Mouse (Mus musculus): ENCODE data around the gene Myh15. TPM values are rescaled to one million over a fixed set of nuclear protein-coding genes. Genes with fewer than 3 reads are reported as not detected.

Myh15 gene
- polyA plus RNA-seq, 1 experiment from 2014 or later = 0.23 TPM

GRCm38 (mm10) chr16:49128015-49128414, 70.7 kb downstream of the Myh15 start:
- H3K9ac ChIP-seq (ENCODE audit: low read length) = no peak overlapping the region
- no peak for DNase-seq (ENCODE audit: low spot score)
- H3K27me3 ChIP-seq (ENCODE audit: control insufficient read depth, insufficient read depth, low read length) = no peaks in the 10 kb centered on the region
- H3K36me3 ChIP-seq (ENCODE audit: control insufficient read depth, insufficient read depth, low read length) = no peaks in the 10 kb centered on the region
- no peak for ATAC-seq (ENCODE audit: insufficient number of reproducible peaks, low FRiP score, low TSS enrichment, low read depth)
- no peak overlapping the region for H3K4me2 ChIP-seq (ENCODE audit: low read depth, severe bottlenecking)
- no peaks in the 10 kb centered on the region for H3K9me3 ChIP-seq (ENCODE audit: control insufficient read depth, low read length)
- H3K4me1 ChIP-seq (ENCODE audit: control insufficient read depth, insufficient read depth, low read length) = no peaks in the 10 kb centered on the region
- H3K27ac ChIP-seq (replicated peaks; ENCODE audit: low read depth, low read length) = no peak overlapping the region
- 7% methylated on average over 1 of the region's 1 CpGs for WGBS
- no peak overlapping the region for H3K4me3 ChIP-seq (ENCODE audit: low read depth, low read length)

- Histone ChIP-seq H3K4me2 (ENCODE audit: low read depth, severe bottlenecking) (no peak overlapping the region), H3K27ac (replicated peaks; ENCODE audit: low read depth, low read length) (no peak overlapping the region), H3K27me3 (ENCODE audit: control insufficient read depth, insufficient read depth, low read length) (no peaks in the 10 kb centered on the region), H3K4me3 (ENCODE audit: low read depth, low read length) (no peak overlapping the region), H3K9ac (ENCODE audit: low read length) (no peak overlapping the region), H3K4me1 (ENCODE audit: control insufficient read depth, insufficient read depth, low read length) (no peaks in the 10 kb centered on the region), H3K9me3 (ENCODE audit: control insufficient read depth, low read length) (no peaks in the 10 kb centered on the region), H3K36me3 (ENCODE audit: control insufficient read depth, insufficient read depth, low read length) (no peaks in the 10 kb centered on the region)
- no peak for ATAC-seq (ENCODE audit: insufficient number of reproducible peaks, low FRiP score, low TSS enrichment, low read depth)
- no peak for DNase-seq (ENCODE audit: low spot score)
- 64% methylated on average over 2 of the region's 2 CpGs for WGBS
These were observed 98.9 kb downstream of the Myh15 start for GRCm38 (mm10) chr16:49156193-49156592.

GRCm38 (mm10) chr16:49164349-49165137, 107.3 kb downstream of the Myh15 start:
- Histone ChIP-seq H3K4me1 (ENCODE audit: control insufficient read depth, insufficient read depth, low read length) (no peaks in the 10 kb centered on the region), H3K36me3 (ENCODE audit: control insufficient read depth, insufficient read depth, low read length) (no peaks in the 10 kb centered on the region), H3K27me3 (ENCODE audit: control insufficient read depth, insufficient read depth, low read length) (no peaks in the 10 kb centered on the region), H3K9ac (ENCODE audit: low read length) (no peak overlapping the region), H3K4me2 (ENCODE audit: low read depth, severe bottlenecking) (no peak overlapping the region), H3K9me3 (ENCODE audit: control insufficient read depth, low read length) (no peaks in the 10 kb centered on the region), H3K27ac (replicated peaks; ENCODE audit: low read depth, low read length) (no peak overlapping the region), H3K4me3 (ENCODE audit: low read depth, low read length) (no peak overlapping the region)
- peak; percentile 84; the same call in 1 of the 2 replicates for ATAC-seq (ENCODE audit: insufficient number of reproducible peaks, low FRiP score, low TSS enrichment, low read depth)
- peak; percentile 80 for DNase-seq (ENCODE audit: low spot score)
- WGBS = 35% methylated on average over 7 of the region's 7 CpGs

- ATAC-seq (ENCODE audit: insufficient number of reproducible peaks, low FRiP score, low TSS enrichment, low read depth) (no peak), DNase-seq (ENCODE audit: low spot score) (no peak)
- Histone ChIP-seq H3K4me1 (ENCODE audit: control insufficient read depth, insufficient read depth, low read length) (no peaks in the 10 kb centered on the region), H3K27me3 (ENCODE audit: control insufficient read depth, insufficient read depth, low read length) (no peaks in the 10 kb centered on the region), H3K9me3 (ENCODE audit: control insufficient read depth, low read length) (no peaks in the 10 kb centered on the region), H3K4me3 (ENCODE audit: low read depth, low read length) (no peak overlapping the region), H3K4me2 (ENCODE audit: low read depth, severe bottlenecking) (no peak overlapping the region), H3K9ac (ENCODE audit: low read length) (no peak overlapping the region), H3K27ac (replicated peaks; ENCODE audit: low read depth, low read length) (no peak overlapping the region), H3K36me3 (ENCODE audit: control insufficient read depth, insufficient read depth, low read length) (no peaks in the 10 kb centered on the region)
- WGBS = 88% methylated on average over 11 of the region's 11 CpGs
These were observed 108.4 kb downstream of the Myh15 start for GRCm38 (mm10) chr16:49165728-49166127.

GRCm38 (mm10) chr16:49167325-49167724, 110.0 kb downstream of the Myh15 start:
- Histone ChIP-seq H3K27me3 (ENCODE audit: control insufficient read depth, insufficient read depth, low read length) (no peaks in the 10 kb centered on the region), H3K27ac (replicated peaks; ENCODE audit: low read depth, low read length) (no peak overlapping the region), H3K4me2 (ENCODE audit: low read depth, severe bottlenecking) (no peak overlapping the region), H3K9me3 (ENCODE audit: control insufficient read depth, low read length) (no peaks in the 10 kb centered on the region), H3K36me3 (ENCODE audit: control insufficient read depth, insufficient read depth, low read length) (no peaks in the 10 kb centered on the region), H3K4me3 (ENCODE audit: low read depth, low read length) (no peak overlapping the region), H3K4me1 (ENCODE audit: control insufficient read depth, insufficient read depth, low read length) (no peaks in the 10 kb centered on the region), H3K9ac (ENCODE audit: low read length) (no peak overlapping the region)
- DNase-seq (ENCODE audit: low spot score) = no peak
- no peak for ATAC-seq (ENCODE audit: insufficient number of reproducible peaks, low FRiP score, low TSS enrichment, low read depth)
- 92% methylated on average over 12 of the region's 12 CpGs for WGBS

- H3K9me3 ChIP-seq (ENCODE audit: control insufficient read depth, low read length) = no peaks in the 10 kb centered on the region
- ATAC-seq (ENCODE audit: insufficient number of reproducible peaks, low FRiP score, low TSS enrichment, low read depth) = no peak
- H3K27me3 ChIP-seq (ENCODE audit: control insufficient read depth, insufficient read depth, low read length) = no peaks in the 10 kb centered on the region
- H3K36me3 ChIP-seq (ENCODE audit: control insufficient read depth, insufficient read depth, low read length) = no peaks in the 10 kb centered on the region
- no peak overlapping the region for H3K4me3 ChIP-seq (ENCODE audit: low read depth, low read length)
- H3K4me1 ChIP-seq (ENCODE audit: control insufficient read depth, insufficient read depth, low read length) = no peaks in the 10 kb centered on the region
- no peak overlapping the region for H3K4me2 ChIP-seq (ENCODE audit: low read depth, severe bottlenecking)
- H3K9ac ChIP-seq (ENCODE audit: low read length) = no peak overlapping the region
- WGBS = 84% methylated on average over 1 of the region's 1 CpGs
- H3K27ac ChIP-seq (replicated peaks; ENCODE audit: low read depth, low read length) = no peak overlapping the region
- no peak for DNase-seq (ENCODE audit: low spot score)
These were observed 117.8 kb downstream of the Myh15 start for GRCm38 (mm10) chr16:49175077-49175476.

- no peaks in the 10 kb centered on the region for H3K36me3 ChIP-seq (ENCODE audit: control insufficient read depth, insufficient read depth, low read length)
- WGBS = 86% methylated on average over 8 of the region's 8 CpGs
- H3K4me1 ChIP-seq (ENCODE audit: control insufficient read depth, insufficient read depth, low read length) = no peaks in the 10 kb centered on the region
- no peak overlapping the region for H3K27ac ChIP-seq (replicated peaks; ENCODE audit: low read depth, low read length)
- no peak overlapping the region for H3K9ac ChIP-seq (ENCODE audit: low read length)
- no peak for ATAC-seq (ENCODE audit: insufficient number of reproducible peaks, low FRiP score, low TSS enrichment, low read depth)
- H3K9me3 ChIP-seq (ENCODE audit: control insufficient read depth, low read length) = no peaks in the 10 kb centered on the region
- H3K27me3 ChIP-seq (ENCODE audit: control insufficient read depth, insufficient read depth, low read length) = no peaks in the 10 kb centered on the region
- no peak overlapping the region for H3K4me2 ChIP-seq (ENCODE audit: low read depth, severe bottlenecking)
- no peak overlapping the region for H3K4me3 ChIP-seq (ENCODE audit: low read depth, low read length)
- DNase-seq (ENCODE audit: low spot score) = no peak
These were observed 118.6 kb downstream of the Myh15 start for GRCm38 (mm10) chr16:49175729-49176395.

- H3K9ac ChIP-seq (ENCODE audit: low read length) = no peak overlapping the region
- H3K27ac ChIP-seq (replicated peaks; ENCODE audit: low read depth, low read length) = no peak overlapping the region
- no peaks in the 10 kb centered on the region for H3K9me3 ChIP-seq (ENCODE audit: control insufficient read depth, low read length)
- H3K4me2 ChIP-seq (ENCODE audit: low read depth, severe bottlenecking) = no peak overlapping the region
- DNase-seq (ENCODE audit: low spot score) (no peak), ATAC-seq (ENCODE audit: insufficient number of reproducible peaks, low FRiP score, low TSS enrichment, low read depth) (no peak)
- no peaks in the 10 kb centered on the region for H3K4me1 ChIP-seq (ENCODE audit: control insufficient read depth, insufficient read depth, low read length)
- no peak overlapping the region for H3K4me3 ChIP-seq (ENCODE audit: low read depth, low read length)
- 70% methylated on average over 2 of the region's 2 CpGs for WGBS
- no peaks in the 10 kb centered on the region for H3K27me3 ChIP-seq (ENCODE audit: control insufficient read depth, insufficient read depth, low read length)
- no peaks in the 10 kb centered on the region for H3K36me3 ChIP-seq (ENCODE audit: control insufficient read depth, insufficient read depth, low read length)
These were observed 136.2 kb downstream of the Myh15 start for GRCm38 (mm10) chr16:49193521-49193920.
